Mouse (Mus musculus): ENCODE results near the gene Itgb1bp1. TPM values are rescaled to one million over a fixed set of nuclear protein-coding genes. Genes with fewer than 3 reads are reported as not detected.

Itgb1bp1 gene
- total RNA-seq, 2 experiments from 2014 or later = 36.6 to 40.2 TPM

DNA sequence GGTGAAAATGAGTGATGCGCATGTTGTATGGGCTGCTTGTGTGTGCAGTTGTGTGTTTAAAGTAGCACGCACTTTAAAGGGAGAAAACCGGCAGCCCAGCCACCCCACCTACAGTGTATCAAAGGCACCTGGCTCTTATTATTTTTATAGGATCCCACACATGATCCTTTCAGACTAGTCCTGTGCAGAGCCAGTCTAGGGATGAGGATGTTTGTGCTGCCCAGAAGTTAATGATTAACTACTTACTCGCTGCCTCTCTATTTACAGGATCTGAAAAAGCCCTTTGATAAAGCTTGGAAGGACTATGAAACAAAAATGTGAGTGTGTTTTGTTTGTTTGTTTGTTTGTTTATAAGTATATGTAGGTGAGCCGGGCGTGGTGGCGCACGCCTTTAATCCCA is 85.5 kb downstream of the Itgb1bp1 start:
- no peak for DNase-seq

DNA sequence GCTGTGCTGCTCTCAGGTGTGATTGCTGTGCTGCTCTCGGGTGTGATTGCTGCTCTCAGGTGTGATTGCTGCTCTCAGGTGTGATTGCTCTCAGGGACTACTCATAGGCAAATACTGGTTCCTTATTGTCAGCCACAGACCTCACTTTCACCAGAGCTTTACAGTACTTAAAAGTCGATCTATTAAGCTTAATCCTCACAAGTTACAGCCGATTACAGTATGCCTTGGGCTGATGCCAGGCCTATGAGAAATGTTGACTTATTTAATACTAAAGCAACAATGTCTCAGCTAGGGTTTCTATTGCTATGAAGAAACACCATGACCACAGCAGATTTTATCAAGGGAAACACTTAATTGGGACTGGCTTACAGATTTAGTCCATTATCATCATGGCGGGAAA is 89.7 kb downstream of the Itgb1bp1 start:
- DNase-seq = no peak

GRCm38 (mm10) chr12:21195497-21195896 is 90.6 kb downstream of the Itgb1bp1 start:
- DNase-seq = no peak

DNA sequence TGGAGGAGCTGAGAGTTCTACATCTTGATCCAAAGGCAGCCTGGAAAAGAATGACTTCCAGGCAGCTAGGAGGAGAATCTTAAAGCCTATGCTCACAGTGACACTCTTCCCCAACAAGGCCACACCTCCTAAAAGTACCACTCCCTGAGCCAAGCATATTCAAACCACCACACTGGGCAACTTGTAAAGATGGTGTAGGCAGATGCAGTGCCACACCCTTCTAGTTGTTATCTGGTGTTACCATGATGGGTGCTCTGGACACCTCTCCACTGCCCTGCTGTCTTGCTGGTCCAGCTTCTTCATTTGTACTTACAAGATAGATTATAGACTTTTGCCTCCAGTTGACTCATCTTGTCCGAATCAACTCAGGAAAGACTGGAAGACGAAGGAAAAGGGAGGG is 94.5 kb downstream of the Itgb1bp1 start:
- no peak for DNase-seq

Other genes with a start within 250 kb of the Itgb1bp1 start
- gene Cpsf3, start 893 bp downstream of the Itgb1bp1 start, total RNA-seq (2021) = 10 to 100 TPM; 42.4 to 43.7 TPM
- gene Iah1, start 30.1 kb upstream of the Itgb1bp1 start, total RNA-seq (2021) = 10 to 100 TPM; 22.8 to 25.9 TPM
- 10 to 100 TPM; 40.0 to 40.2 TPM for gene Adam17, start 87.3 kb upstream of the Itgb1bp1 start, total RNA-seq (2021)
- gene Ywhaq, start 131.4 kb upstream of the Itgb1bp1 start, total RNA-seq (2021) = 100 to 1,000 TPM; 173 to 184 TPM

Measured in heart, postnatal 4 days (tissue).